ENCODE assay signal across 11 mouse cellular contexts in the genomic region with DNA sequence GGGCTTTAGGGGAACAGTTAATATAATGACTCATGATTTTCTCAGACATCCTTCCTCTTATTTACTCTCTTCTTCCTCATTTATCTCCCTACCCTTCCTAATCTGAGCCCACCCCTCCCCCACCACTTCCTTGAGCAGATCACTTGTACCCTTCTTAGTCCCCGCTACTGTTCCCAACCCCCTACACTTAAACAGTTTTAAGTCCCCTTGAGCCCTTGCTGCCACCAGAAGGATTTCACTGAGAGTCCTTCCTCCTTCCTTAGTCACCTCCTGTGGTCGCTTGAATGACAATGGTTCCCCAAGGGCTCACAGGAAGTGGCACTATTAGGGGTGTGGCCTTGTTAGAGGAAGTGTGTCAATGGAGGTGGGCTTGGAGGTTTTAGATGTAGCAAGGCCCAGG. TPM values are rescaled to one million over a fixed set of nuclear protein-coding genes. Genes with fewer than 3 reads are reported as not detected.
DNase-seq lines count a peak whose midpoint lies in the region; ATAC-seq and TF ChIP-seq lines count a peak whose summit lies in the region.
"Had no signal": no experiment of that assay in that cellular context is flagged by ENCODE, and none has a peak within 500 bp of the region (broad histone marks: within the 10 kb centered on the region; RNA-seq: fewer than 3 reads in every experiment).

No protein-coding gene starts in this region.

- no peaks in the 10 kb centered on the region for H3K9me3 ChIP-seq in heart, embryonic 10.5 days
- H3K9me3 ChIP-seq in intestine, embryonic 15.5 days = no peaks in the 10 kb centered on the region
- H3K9me3 ChIP-seq: embryonic facial prominence, embryonic 10.5 days; lung, embryonic 15.5 days had no signal

- no peak overlapping the region for H3K4me3 ChIP-seq in heart, embryonic 10.5 days
- peak overlapping the region; percentile 21; the same call in 1 of the 2 replicates for H3K4me3 ChIP-seq in bone marrow macrophage, adult 2 months (ENCODE audit: insufficient read depth, low read length)
- H3K4me3 ChIP-seq in intestine, embryonic 15.5 days (replicated peaks) = no peak overlapping the region
- H3K4me3 ChIP-seq: embryonic facial prominence, embryonic 10.5 days; lung, embryonic 15.5 days had no signal

- no peak for TF ChIP-seq POLR2A in bone marrow macrophage, adult 2 months (IDR thresholded peaks at IDR 0.05; ENCODE audit: borderline replicate concordance, low read depth, low read length)

- no peaks in the 10 kb centered on the region for H3K27me3 ChIP-seq in heart, embryonic 10.5 days (ENCODE audit: insufficient read depth, poor library complexity, severe bottlenecking)
- H3K27me3 ChIP-seq in intestine, embryonic 15.5 days (replicated peaks) = no peaks in the 10 kb centered on the region
- H3K27me3 ChIP-seq: lung, embryonic 15.5 days had no signal

- no peak for TF ChIP-seq CTCF in bone marrow macrophage, adult 2 months (IDR thresholded peaks at IDR 0.05; ENCODE audit: low read depth, low read length)

- no peak overlapping the region for H3K9ac ChIP-seq in intestine, embryonic 15.5 days
- H3K9ac ChIP-seq: lung, embryonic 15.5 days had no signal

- peak; percentile 89 for ATAC-seq in megakaryocyte, adult 5-6 weeks (ENCODE audit: poor library complexity, severe bottlenecking)
- ATAC-seq in intestine, embryonic 15.5 days = no peak

- no peaks in the 10 kb centered on the region for H3K36me3 ChIP-seq in heart, embryonic 10.5 days
- H3K36me3 ChIP-seq in intestine, embryonic 15.5 days = no peaks in the 10 kb centered on the region
- H3K36me3 ChIP-seq: embryonic facial prominence, embryonic 10.5 days; G1E; lung, embryonic 15.5 days had no signal

- no peak overlapping the region for H3K4me2 ChIP-seq in intestine, embryonic 15.5 days (replicated peaks)
- H3K4me2 ChIP-seq: lung, embryonic 15.5 days had no signal

- WGBS in heart, embryonic 10.5 days = 65% methylated on average over 2 of the region's 2 CpGs
- WGBS in intestine, embryonic 15.5 days = 79% methylated on average over 2 of the region's 2 CpGs

- H3K27ac ChIP-seq in heart, embryonic 10.5 days = no peak overlapping the region
- H3K27ac ChIP-seq in bone marrow macrophage, adult 2 months (ENCODE audit: insufficient read depth, low read depth, low read length) = peak overlapping the region; percentile 90
- H3K27ac ChIP-seq in intestine, embryonic 15.5 days = no peak overlapping the region
- H3K27ac ChIP-seq: embryonic facial prominence, embryonic 10.5 days; lung, embryonic 15.5 days had no signal

- H3K4me1 ChIP-seq in heart, embryonic 10.5 days = no peaks in the 10 kb centered on the region
- H3K4me1 ChIP-seq in bone marrow macrophage, adult 2 months (ENCODE audit: control insufficient read depth, insufficient read depth, low read length) = peaks cover 49% of the 10 kb centered on the region
- H3K4me1 ChIP-seq in intestine, embryonic 15.5 days (replicated peaks) = no peaks in the 10 kb centered on the region
- H3K4me1 ChIP-seq: lung, embryonic 15.5 days had no signal

- DNase-seq in heart, adult 9 months (ENCODE audit: low spot score in 2 of 2) = peak; percentile 18 to 50
- DNase-seq in heart, embryonic 10.5 days (ENCODE audit: low spot score) = no peak
- peak; percentile 75 for DNase-seq in A20 (ENCODE audit: low read depth, low spot score)
- DNase-seq in embryo, embryonic 10 days (ENCODE audit: low spot score) = no peak
- no peak for DNase-seq in thymus, postnatal 10 days (ENCODE audit: low spot score in 2 of 2)

RNA-seq across cellular contexts. Expression of a gene that starts 50.7 kb away (rescaled TPM):
- 5.0 and 10.1 TPM in 2 replicates for polyA plus RNA-seq in heart, embryonic 10.5 days (2016; fragmentation: Nextera tagmentation; extraction: Ambion mirVana)
- polyA plus RNA-seq in bone marrow macrophage, adult 2 months (2012; ENCODE audit: insufficient read depth, insufficient read length, missing spikeins) = 40.8 and 44.2 TPM in 2 replicates
- total RNA-seq in megakaryocyte, adult 5-6 weeks (2015) = 21.4 and 23.0 TPM in 2 replicates
- total RNA-seq in megakaryocyte, adult 5-6 weeks (2017) = 12.9 and 20.1 TPM in 2 replicates
- 3.0 and 3.9 TPM in 2 replicates for polyA plus RNA-seq in intestine, embryonic 15.5 days (2015; fragmentation: Nextera tagmentation; extraction: Ambion mirVana)
- polyA plus RNA-seq: G1E had no signal

Comparison
In these comparisons a context has a peak if more than half of its experiments do, and no peak if none do; other contexts are left out.
1. DNase-seq: peak in heart, adult 9 months (2 of 2) and A20 (single experiment); none in heart, embryonic 10.5 days (single experiment), embryo, embryonic 10 days (single experiment) and thymus, postnatal 10 days (0 of 2).